Mouse (Mus musculus) embryonic facial prominence, embryonic 14.5 days (tissue): ENCODE data around the gene Rfx4. TPM values are rescaled to one million over a fixed set of nuclear protein-coding genes. Genes with fewer than 3 reads are reported as not detected.

ENCODE experiments used
- ATAC-seq: fragments of 200-750 bp; cut with Nextera tagmentation; 2 replicates; pipeline ENCODE4 v1.8.0; 2017; ENCODE audit warnings: low read depth, moderate number of reproducible peaks, moderate TSS enrichment
- DNase-seq: peaks from one replicate; pipeline ENCODE4 v3.0.0-alpha.2; 2015; ENCODE audit warnings: low spot score
- H3K27ac ChIP-seq: fragments of 300-500 bp; sonication (generic); replicated peaks from 2 replicates; pipeline ENCODE4 v1.5.1; 2014; ENCODE audit warnings: low read depth, mild to moderate bottlenecking, low read length, moderate library complexity
- H3K27me3 ChIP-seq: fragments of 300-500 bp; sonication (generic); replicated peaks from 2 replicates; pipeline ENCODE4 v1.6.1; 2014; ENCODE audit warnings: low read length; ENCODE audit not compliant: control insufficient read depth, insufficient read depth
- H3K36me3 ChIP-seq: fragments of 300-500 bp; sonication (generic); 2 replicates; pipeline ENCODE4 v1.6.1; 2014; ENCODE audit warnings: low read length, mixed read lengths; ENCODE audit not compliant: control insufficient read depth, insufficient read depth
- H3K4me1 ChIP-seq: fragments of 300-500 bp; sonication (generic); 2 replicates; pipeline ENCODE4 v1.6.1; 2014; ENCODE audit warnings: antibody characterized with exemption, low read length; ENCODE audit not compliant: control insufficient read depth, insufficient read depth
- H3K4me2 ChIP-seq: fragments of 300-500 bp; sonication (generic); 2 replicates; pipeline ENCODE4 v1.6.1; 2014; ENCODE audit warnings: low read depth, mild to moderate bottlenecking, low read length, moderate library complexity, mixed read lengths
- H3K4me3 ChIP-seq: fragments of 300-500 bp; sonication (generic); 2 replicates; pipeline ENCODE4 v1.5.1; 2014; ENCODE audit warnings: low read depth, mild to moderate bottlenecking, low read length
- H3K9ac ChIP-seq: fragments of 300-500 bp; sonication (generic); 2 replicates; pipeline ENCODE4 v1.6.1; 2014; ENCODE audit warnings: low read depth, mild to moderate bottlenecking, low read length, moderate library complexity, mixed read lengths
- H3K9me3 ChIP-seq: fragments of 300-500 bp; sonication (generic); 2 replicates; pipeline ENCODE4 v1.6.1; 2016; ENCODE audit warnings: low read length; ENCODE audit not compliant: control insufficient read depth
- WGBS: fragments of 180-500 bp; shearing (Covaris S2); extraction: QIAGEN DNeasy Blood & Tissue Kit; methylation state at CpG from one replicate; pipeline ENCODE4 v1.1.7; 2014; 5-methylcytosine and 5-hydroxymethylcytosine counted together
- polyA plus RNA-seq: library from polyadenylated mRNA; unstranded; fragments of >200 nt; fragmentation: Nextera tagmentation; extraction: Ambion mirVana; gene quantifications from 2 replicates; pipeline ENCODE4 v1.2.1, GENCODE M21; 2014

The Rfx4 gene
- polyA plus RNA-seq, 1 experiment from 2014 or later, result 0.15 TPM

DNA sequence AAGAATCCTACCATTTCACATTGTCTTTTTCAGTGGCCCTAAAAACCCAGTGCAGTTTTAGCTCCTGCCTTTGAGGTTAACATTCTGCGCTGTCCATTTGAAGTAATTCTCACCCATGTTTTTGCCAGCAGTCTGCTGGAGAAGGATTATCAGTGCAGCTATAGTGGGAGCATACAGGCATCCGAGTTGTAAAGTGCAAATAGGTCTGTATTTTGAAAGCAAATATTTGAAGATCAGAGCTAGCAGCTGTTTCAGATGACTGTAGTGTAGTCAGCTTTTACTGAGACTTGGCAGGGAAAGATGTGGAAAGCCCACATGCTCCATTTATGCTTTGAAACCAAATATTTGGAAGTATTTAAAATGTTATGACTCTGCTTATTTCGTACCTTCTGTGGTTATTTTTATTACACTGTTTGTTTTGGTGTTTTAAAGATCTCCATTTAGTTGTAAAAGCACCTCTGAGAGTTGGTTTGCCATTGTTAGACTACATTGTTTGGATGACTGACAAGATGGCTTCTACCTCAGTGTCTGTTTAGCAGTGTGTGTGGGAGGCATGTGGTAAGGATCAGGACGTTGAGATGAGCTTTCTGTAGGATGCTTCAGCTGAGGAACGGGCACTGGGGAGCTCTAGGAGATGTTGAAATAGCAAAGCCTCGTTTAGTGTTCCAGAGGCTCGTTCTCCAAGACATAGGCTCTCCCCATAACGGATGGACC lies 193.3 kb downstream of the Rfx4 start:
- DNase-seq, result no peak

DNA sequence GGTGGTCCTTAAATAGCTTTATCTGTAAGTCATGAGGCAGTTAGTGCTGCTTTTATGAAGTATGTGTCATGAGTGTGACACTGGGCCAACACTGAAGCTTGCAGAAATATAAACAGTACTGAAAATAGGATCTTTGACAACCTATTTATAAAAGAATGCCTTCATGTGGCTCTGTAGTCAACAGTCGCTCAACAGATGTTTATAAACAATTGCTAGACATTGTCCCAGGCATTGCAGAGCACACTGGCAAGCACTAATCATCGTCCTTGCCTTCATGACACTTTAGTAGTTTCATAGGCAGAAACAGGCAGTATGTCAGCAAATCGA lies 193.8 kb downstream of the Rfx4 start:
- Histone ChIP-seq H3K27me3 (no peaks in the 10 kb centered on the region), H3K9me3 (no peaks in the 10 kb centered on the region), H3K27ac (no peak overlapping the region), H3K4me3 (no peak overlapping the region), H3K36me3 (peaks cover 37% of the 10 kb centered on the region), H3K9ac (no peak overlapping the region), H3K4me1 (no peaks in the 10 kb centered on the region), H3K4me2 (no peak overlapping the region)
- DNase-seq (no peak), ATAC-seq (no peak)
- WGBS, result 83% methylated on average over 3 of the region's 3 CpGs

More for the DNA sequence above, 193.3 kb downstream of the Rfx4 start:
- WGBS, result 65% methylated on average over 8 of the region's 8 CpGs
- no peaks in the 10 kb centered on the region for H3K4me1 ChIP-seq
- ATAC-seq, result no peak
- peaks cover 37% of the 10 kb centered on the region for H3K36me3 ChIP-seq
- H3K9ac ChIP-seq, result no peak overlapping the region
- no peaks in the 10 kb centered on the region for H3K27me3 ChIP-seq
- H3K27ac ChIP-seq, result no peak overlapping the region
- no peaks in the 10 kb centered on the region for H3K9me3 ChIP-seq
- H3K4me3 ChIP-seq, result no peak overlapping the region
- H3K4me2 ChIP-seq, result no peak overlapping the region

DNA sequence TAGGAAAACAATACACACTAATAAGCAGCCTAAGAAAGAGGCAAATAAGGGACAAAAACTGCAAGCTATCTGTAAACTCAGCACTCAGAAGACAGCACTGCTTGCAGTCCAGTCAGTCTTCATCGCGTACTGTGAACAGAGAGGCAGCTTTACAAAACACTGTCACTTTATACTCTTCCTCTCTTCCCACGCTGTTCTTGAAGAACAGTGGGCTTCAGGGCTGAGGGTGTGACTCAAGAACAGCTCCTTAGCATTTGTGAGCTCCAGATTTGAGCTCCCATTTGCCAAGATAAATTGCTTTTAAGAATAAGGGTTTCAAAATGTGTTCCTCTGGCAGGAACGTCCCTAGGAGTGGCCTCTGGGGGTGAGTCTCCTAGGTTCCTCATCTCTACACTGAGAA lies 194.5 kb downstream of the Rfx4 start:
- WGBS, result 86% methylated on average over 4 of the region's 4 CpGs
- Histone ChIP-seq H3K4me2 (no peak overlapping the region), H3K27ac (no peak overlapping the region), H3K9me3 (no peaks in the 10 kb centered on the region), H3K36me3 (peaks cover 41% of the 10 kb centered on the region), H3K27me3 (no peaks in the 10 kb centered on the region), H3K4me1 (no peaks in the 10 kb centered on the region), H3K4me3 (no peak overlapping the region), H3K9ac (no peak overlapping the region)
- DNase-seq (no peak), ATAC-seq (no peak)

DNA sequence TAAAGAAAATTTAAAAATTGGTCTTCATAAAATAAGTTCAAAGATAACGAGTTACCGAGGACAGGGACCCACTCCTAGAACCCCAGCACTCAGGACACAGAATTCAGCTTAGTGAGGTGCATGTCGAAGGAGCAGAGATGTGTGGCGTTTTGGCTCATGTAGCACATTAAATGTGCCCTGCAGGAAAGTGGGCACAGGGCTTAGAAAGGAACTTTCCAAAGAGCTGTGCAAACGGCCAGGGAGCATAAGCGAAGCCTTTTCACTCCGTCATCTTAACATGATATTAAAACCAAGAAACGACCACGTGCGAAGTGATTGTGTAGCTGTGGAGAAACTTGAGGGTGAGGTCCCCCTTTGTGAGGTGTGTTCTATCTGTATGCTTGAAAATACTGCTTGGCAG lies 198.4 kb downstream of the Rfx4 start:
- H3K4me3 ChIP-seq, result no peak overlapping the region
- H3K27ac ChIP-seq, result no peak overlapping the region
- no peak overlapping the region for H3K4me2 ChIP-seq
- ATAC-seq (no peak), DNase-seq (no peak)
- no peak overlapping the region for H3K9ac ChIP-seq
- no peaks in the 10 kb centered on the region for H3K4me1 ChIP-seq
- no peaks in the 10 kb centered on the region for H3K27me3 ChIP-seq
- WGBS, result 94% methylated on average over 10 of the region's 10 CpGs
- peaks cover 28% of the 10 kb centered on the region; the same call in 1 of the 2 replicates for H3K36me3 ChIP-seq
- H3K9me3 ChIP-seq, result no peaks in the 10 kb centered on the region

Other genes with a start within 250 kb of the Rfx4 start
- gene Ckap4, start 222.0 kb upstream of the Rfx4 start, polyA plus RNA-seq, result 193 and 203 TPM in 2 replicates
- 19.9 and 20.3 TPM in 2 replicates for gene Tcp11l2, start 179.4 kb upstream of the Rfx4 start, polyA plus RNA-seq
- gene Polr3b, start 133.8 kb upstream of the Rfx4 start, polyA plus RNA-seq, result 10.9 and 15.7 TPM in 2 replicates
- 17.7 and 20.7 TPM in 2 replicates for gene Ric8b, start 161.6 kb downstream of the Rfx4 start, polyA plus RNA-seq